Mouse (Mus musculus): ENCODE results near the gene Klk14. TPM values are rescaled to one million over a fixed set of nuclear protein-coding genes. Genes with fewer than 3 reads are reported as not detected.
"Not testable (repeated sequence)": the region's sequence is repeated elsewhere in the genome, so short reads cannot be mapped to it uniquely, and the experiment has no call there.

The Klk14 gene
- polyA plus RNA-seq (2015; fragmentation: Nextera tagmentation; extraction: Ambion mirVana), result not detected in 2 replicates

DNA sequence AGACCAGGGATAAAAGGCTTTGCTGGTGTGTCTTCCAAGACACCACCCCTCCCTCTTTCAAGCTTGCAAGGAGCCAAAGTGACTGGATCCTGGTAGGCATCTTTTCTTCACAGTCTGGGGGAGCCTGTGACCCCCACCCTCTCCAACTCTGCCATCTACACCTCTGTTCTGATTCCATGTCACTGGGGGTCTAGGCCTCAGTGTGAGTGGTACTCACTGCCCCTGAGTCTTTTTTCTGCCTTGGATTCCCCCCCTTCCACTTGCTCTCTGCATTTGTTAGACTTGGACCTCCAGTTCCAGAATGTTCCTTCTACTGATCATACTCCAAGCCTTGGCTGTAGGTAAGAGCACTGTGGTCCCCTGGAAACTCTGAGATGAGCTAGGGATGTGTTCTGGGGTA, at the start of gene Klk14:
TSS of gene Klk14 (plus strand) at position 301 of the 400 bp plus-strand sequence.
- no peaks in the 10 kb centered on the region for H3K9me3 ChIP-seq (ENCODE audit: low read length)
- no peaks in the 10 kb centered on the region for H3K27me3 ChIP-seq (ENCODE audit: insufficient read depth, low read length)
- no peak within 1 kb of the TSS for H3K27ac ChIP-seq (ENCODE audit: low read length)
- no peaks in the 10 kb centered on the region for H3K4me1 ChIP-seq (ENCODE audit: insufficient read depth, low read length)
- no peaks in the 10 kb centered on the region for H3K36me3 ChIP-seq (ENCODE audit: insufficient read depth, low read length)
- H3K4me3 ChIP-seq (ENCODE audit: low read length), result no peak within 1 kb of the TSS
- H3K4me2 ChIP-seq (replicated peaks; ENCODE audit: low read depth, low read length), result no peak within 1 kb of the TSS
- no peak within 1 kb of the TSS for H3K9ac ChIP-seq (replicated peaks; ENCODE audit: low read length)
- no peak for ATAC-seq (ENCODE audit: low FRiP score, low TSS enrichment)

DNA sequence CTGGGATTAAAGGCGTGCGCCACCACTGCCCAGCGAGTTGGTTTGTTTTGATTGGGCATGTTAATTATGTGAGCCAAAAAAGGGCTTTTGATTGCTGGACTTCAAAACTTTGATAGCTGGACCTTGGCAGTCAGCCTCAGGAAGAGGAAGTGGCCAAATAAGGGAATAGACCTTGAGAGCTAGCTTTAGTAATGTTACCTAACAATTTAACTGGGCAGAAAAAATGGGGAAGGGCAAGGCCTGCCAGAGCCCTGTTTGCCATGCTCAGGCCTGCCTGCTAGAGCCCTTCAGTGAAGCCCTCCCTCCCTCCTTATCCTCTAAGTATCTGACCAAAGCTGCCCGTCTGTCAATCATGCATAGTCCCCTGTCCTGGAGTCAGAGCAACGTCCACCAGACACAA, 47.6 kb upstream of the Klk14 start:
- Histone ChIP-seq H3K9ac (replicated peaks; ENCODE audit: low read length) (no peak overlapping the region), H3K27ac (ENCODE audit: low read length) (no peak overlapping the region), H3K4me3 (ENCODE audit: low read length) (no peak overlapping the region), H3K4me2 (replicated peaks; ENCODE audit: low read depth, low read length) (no peak overlapping the region), H3K4me1 (ENCODE audit: insufficient read depth, low read length) (no peaks in the 10 kb centered on the region), H3K27me3 (ENCODE audit: insufficient read depth, low read length) (no peaks in the 10 kb centered on the region), H3K9me3 (ENCODE audit: low read length) (no peaks in the 10 kb centered on the region), H3K36me3 (ENCODE audit: insufficient read depth, low read length) (no peaks in the 10 kb centered on the region)
- ATAC-seq (ENCODE audit: low FRiP score, low TSS enrichment), result no peak
- 82% methylated on average over 5 of the region's 5 CpGs for WGBS

DNA sequence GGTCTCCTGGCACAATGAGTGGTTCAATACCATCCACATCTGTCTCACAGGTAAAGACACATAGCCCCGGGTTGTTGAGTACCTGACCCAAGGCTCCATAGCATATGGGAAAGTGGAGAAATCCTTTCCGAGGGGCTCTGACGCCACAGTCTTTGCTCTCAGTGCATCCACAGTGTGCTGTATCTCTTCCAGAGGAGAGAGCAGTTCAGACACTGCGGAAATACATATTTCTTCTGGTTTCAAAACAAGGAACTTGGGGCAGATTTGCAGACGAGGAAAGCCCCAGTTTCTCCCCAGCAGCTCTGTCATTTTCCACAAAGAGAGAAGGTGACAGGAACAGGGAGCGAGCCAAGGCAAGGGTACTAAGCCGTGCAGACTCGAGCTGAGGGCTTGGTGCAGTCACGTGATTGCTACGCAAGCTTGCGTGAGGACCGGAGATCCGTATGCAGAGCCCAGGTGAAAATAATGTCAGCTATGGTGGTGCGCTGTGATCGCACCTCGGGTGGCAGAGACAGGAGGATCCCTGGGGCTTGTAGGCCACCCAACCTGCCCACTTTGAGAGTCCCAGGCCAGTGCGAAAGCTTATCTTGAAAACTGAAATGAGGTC, 47.1 kb upstream of the Klk14 start:
- H3K27me3 ChIP-seq (ENCODE audit: insufficient read depth, low read length), result no peaks in the 10 kb centered on the region
- H3K36me3 ChIP-seq (ENCODE audit: insufficient read depth, low read length), result no peaks in the 10 kb centered on the region
- no peak overlapping the region for H3K9ac ChIP-seq (replicated peaks; ENCODE audit: low read length)
- H3K27ac ChIP-seq (ENCODE audit: low read length), result no peak overlapping the region
- 85% methylated on average over 17 of the region's 17 CpGs for WGBS
- no peaks in the 10 kb centered on the region for H3K4me1 ChIP-seq (ENCODE audit: insufficient read depth, low read length)
- no peak for ATAC-seq (ENCODE audit: low FRiP score, low TSS enrichment)
- H3K4me2 ChIP-seq (replicated peaks; ENCODE audit: low read depth, low read length), result no peak overlapping the region
- no peak overlapping the region for H3K4me3 ChIP-seq (ENCODE audit: low read length)
- no peaks in the 10 kb centered on the region for H3K9me3 ChIP-seq (ENCODE audit: low read length)

DNA sequence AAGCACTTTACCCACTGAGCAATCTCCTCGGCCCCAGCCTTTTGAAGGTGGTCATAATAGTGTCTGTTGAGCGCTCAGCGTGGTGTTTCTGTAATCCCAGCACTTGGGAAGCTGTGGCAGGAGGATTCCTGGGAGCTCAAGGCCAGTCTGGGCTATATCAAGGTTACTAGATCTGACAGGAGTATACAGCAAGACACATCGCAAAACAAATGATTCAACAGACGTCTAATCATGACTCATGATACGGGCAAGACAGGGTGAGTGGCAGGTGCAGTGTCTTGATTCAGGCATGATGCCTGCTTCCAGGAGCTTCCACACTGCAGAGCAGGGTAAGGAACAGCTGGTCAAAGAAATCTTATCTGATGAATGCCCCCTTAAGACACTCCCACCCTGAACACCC, 37.5 kb upstream of the Klk14 start:
- no peak overlapping the region for H3K27ac ChIP-seq (ENCODE audit: low read length)
- H3K27me3 ChIP-seq (ENCODE audit: insufficient read depth, low read length), result no peaks in the 10 kb centered on the region
- no peak overlapping the region for H3K4me3 ChIP-seq (ENCODE audit: low read length)
- no peak for ATAC-seq (ENCODE audit: low FRiP score, low TSS enrichment)
- H3K9ac ChIP-seq (replicated peaks; ENCODE audit: low read length), result no peak overlapping the region
- H3K36me3 ChIP-seq (ENCODE audit: insufficient read depth, low read length), result no peaks in the 10 kb centered on the region
- WGBS, result 85% methylated on average over 6 of the region's 6 CpGs
- H3K4me2 ChIP-seq (replicated peaks; ENCODE audit: low read depth, low read length), result no peak overlapping the region
- no peaks in the 10 kb centered on the region for H3K4me1 ChIP-seq (ENCODE audit: insufficient read depth, low read length)
- H3K9me3 ChIP-seq (ENCODE audit: low read length), result no peaks in the 10 kb centered on the region

DNA sequence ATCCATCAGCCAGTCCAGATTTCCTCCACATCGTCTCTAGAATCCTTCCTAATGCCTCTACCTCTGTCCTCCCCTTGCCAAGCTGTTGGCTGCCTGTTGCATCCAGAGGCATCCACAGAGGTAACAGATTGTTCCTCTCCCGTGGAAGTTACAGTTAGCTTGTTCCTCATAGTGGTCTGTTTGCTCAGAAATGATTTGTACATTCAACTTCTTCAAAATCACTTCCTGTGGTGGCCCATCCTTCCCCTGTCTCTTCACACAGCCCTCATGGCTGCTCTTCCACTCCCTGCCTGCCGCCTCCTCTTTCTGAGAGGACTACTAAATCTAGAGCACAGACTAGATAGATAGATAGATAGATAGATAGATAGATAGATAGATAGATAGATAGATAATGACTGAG, 35.7 kb upstream of the Klk14 start:
- H3K27ac ChIP-seq (ENCODE audit: low read length), result no peak overlapping the region
- H3K27me3 ChIP-seq (ENCODE audit: insufficient read depth, low read length), result no peaks in the 10 kb centered on the region
- no peaks in the 10 kb centered on the region for H3K9me3 ChIP-seq (ENCODE audit: low read length)
- H3K4me3 ChIP-seq (ENCODE audit: low read length), result no peak overlapping the region
- no peak overlapping the region for H3K4me2 ChIP-seq (replicated peaks; ENCODE audit: low read depth, low read length)
- WGBS, result 85% methylated on average over 3 of the region's 3 CpGs
- H3K4me1 ChIP-seq (ENCODE audit: insufficient read depth, low read length), result no peaks in the 10 kb centered on the region
- H3K9ac ChIP-seq (replicated peaks; ENCODE audit: low read length), result no peak overlapping the region
- ATAC-seq (ENCODE audit: low FRiP score, low TSS enrichment), result no peak
- H3K36me3 ChIP-seq (ENCODE audit: insufficient read depth, low read length), result no peaks in the 10 kb centered on the region

DNA sequence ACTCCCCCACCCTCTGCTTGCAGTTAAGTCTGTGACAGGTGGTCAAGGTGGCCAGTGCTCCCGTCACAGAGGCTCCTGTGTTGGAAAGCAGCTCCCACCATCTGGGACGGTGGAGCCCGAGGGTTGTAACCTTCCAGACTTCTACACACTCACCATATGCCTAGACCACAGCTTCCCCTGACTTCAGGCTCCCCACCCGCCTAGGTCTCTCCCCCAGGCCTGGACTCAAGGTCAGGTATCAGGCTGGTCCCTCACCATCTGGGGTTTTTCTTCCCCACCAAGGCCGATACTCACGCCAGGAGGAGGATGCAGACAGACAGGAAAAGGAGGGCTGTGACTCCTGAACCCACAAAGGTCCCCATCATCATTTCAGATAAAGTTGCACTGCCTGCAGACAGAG, 34.0 kb upstream of the Klk14 start:
- H3K27me3 ChIP-seq (ENCODE audit: insufficient read depth, low read length), result no peaks in the 10 kb centered on the region
- no peaks in the 10 kb centered on the region for H3K9me3 ChIP-seq (ENCODE audit: low read length)
- 39% methylated on average over 6 of the region's 6 CpGs for WGBS
- H3K36me3 ChIP-seq (ENCODE audit: insufficient read depth, low read length), result no peaks in the 10 kb centered on the region
- H3K9ac ChIP-seq (replicated peaks; ENCODE audit: low read length), result no peak overlapping the region
- H3K4me1 ChIP-seq (ENCODE audit: insufficient read depth, low read length), result no peaks in the 10 kb centered on the region
- no peak for ATAC-seq (ENCODE audit: low FRiP score, low TSS enrichment)
- no peak overlapping the region for H3K4me3 ChIP-seq (ENCODE audit: low read length)
- H3K4me2 ChIP-seq (replicated peaks; ENCODE audit: low read depth, low read length), result no peak overlapping the region
- no peak overlapping the region for H3K27ac ChIP-seq (ENCODE audit: low read length)

DNA sequence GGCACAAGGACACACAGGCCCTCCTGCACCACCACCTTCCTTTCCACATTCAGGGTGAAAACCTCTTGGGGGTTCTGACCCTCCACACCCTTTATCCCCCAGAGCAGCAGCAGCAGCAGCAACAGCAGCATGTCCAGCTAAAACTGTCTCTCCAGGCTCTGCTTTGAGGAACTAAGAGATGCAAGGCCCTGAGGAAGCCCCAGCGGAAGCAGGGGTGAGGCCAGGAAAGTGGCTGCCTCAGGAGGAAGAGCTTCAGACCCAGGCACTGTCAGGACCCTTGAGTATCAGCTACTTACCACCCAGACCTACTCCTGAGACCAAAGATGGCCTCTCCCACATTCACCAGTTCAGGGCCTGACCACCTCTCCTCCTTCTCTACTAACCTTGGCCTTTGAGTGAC, 30.2 kb upstream of the Klk14 start, which contains the start of gene Siglece:
TSS of gene Siglece (minus strand) at position 160 of the 400 bp plus-strand sequence.
- WGBS, result 65% methylated on average over 1 of the region's 1 CpGs
- H3K27ac ChIP-seq (ENCODE audit: low read length), result no peak within 1 kb of the TSS
- H3K9ac ChIP-seq (replicated peaks; ENCODE audit: low read length), result no peak within 1 kb of the TSS
- H3K27me3 ChIP-seq (ENCODE audit: insufficient read depth, low read length), result no peaks in the 10 kb centered on the region
- ATAC-seq (ENCODE audit: low FRiP score, low TSS enrichment), result no peak
- H3K4me1 ChIP-seq (ENCODE audit: insufficient read depth, low read length), result no peaks in the 10 kb centered on the region
- no peaks in the 10 kb centered on the region for H3K36me3 ChIP-seq (ENCODE audit: insufficient read depth, low read length)
- H3K9me3 ChIP-seq (ENCODE audit: low read length), result no peaks in the 10 kb centered on the region
- H3K4me3 ChIP-seq (ENCODE audit: low read length), result no peak within 1 kb of the TSS
- H3K4me2 ChIP-seq (replicated peaks; ENCODE audit: low read depth, low read length), result no peak within 1 kb of the TSS

DNA sequence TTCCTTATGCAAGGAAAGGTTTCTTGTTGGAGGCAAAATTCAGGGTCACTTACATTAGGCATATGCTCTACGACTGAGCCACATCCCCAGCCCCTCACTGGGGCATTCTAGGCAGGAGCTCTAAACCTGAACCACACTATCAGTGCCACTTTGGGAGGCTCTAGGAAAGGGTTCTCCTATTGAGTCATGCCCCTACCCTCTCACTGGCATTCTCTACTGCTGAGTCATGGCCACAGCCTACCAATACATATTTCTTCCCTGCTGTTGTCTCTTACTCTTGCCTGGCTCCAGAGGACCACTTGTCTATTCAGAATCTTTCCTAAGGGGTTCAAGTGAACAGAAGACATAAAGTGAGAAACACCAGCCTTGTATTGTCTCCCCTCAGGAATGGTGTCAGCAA, 27.4 kb upstream of the Klk14 start:
- Histone ChIP-seq H3K4me2 (replicated peaks; ENCODE audit: low read depth, low read length) (no peak overlapping the region), H3K27me3 (ENCODE audit: insufficient read depth, low read length) (no peaks in the 10 kb centered on the region), H3K4me1 (ENCODE audit: insufficient read depth, low read length) (no peaks in the 10 kb centered on the region), H3K9me3 (ENCODE audit: low read length) (no peaks in the 10 kb centered on the region), H3K27ac (ENCODE audit: low read length) (no peak overlapping the region), H3K9ac (replicated peaks; ENCODE audit: low read length) (no peak overlapping the region), H3K4me3 (ENCODE audit: low read length) (no peak overlapping the region), H3K36me3 (ENCODE audit: insufficient read depth, low read length) (no peaks in the 10 kb centered on the region)
- WGBS, result 91% methylated on average over 1 of the region's 1 CpGs
- ATAC-seq (ENCODE audit: low FRiP score, low TSS enrichment), result no peak

DNA sequence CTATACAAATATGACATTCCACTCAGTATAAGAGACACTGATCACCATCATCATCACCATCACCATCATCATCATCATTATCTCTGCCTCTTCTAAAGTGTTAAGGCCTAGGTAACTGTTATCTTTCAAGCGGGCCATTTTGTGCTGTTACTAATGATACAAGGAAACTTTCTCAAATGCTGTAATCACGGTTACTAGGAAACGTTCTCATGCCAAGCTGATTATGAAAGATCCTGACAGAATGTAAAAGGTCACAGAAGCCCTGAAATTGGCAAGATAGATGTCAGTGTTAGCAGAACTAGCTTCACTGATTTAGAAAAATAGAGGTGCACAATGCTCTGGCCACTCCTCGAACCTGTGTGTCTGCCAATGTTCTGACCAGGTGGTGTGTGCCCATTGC, 23.0 kb upstream of the Klk14 start:
- not testable (repeated sequence) for H3K36me3 ChIP-seq (ENCODE audit: insufficient read depth, low read length); H3K9me3 ChIP-seq (ENCODE audit: low read length); H3K4me2 ChIP-seq (replicated peaks; ENCODE audit: low read depth, low read length); H3K4me3 ChIP-seq (ENCODE audit: low read length); H3K4me1 ChIP-seq (ENCODE audit: insufficient read depth, low read length); H3K27ac ChIP-seq (ENCODE audit: low read length); ATAC-seq (ENCODE audit: low FRiP score, low TSS enrichment); H3K27me3 ChIP-seq (ENCODE audit: insufficient read depth, low read length); H3K9ac ChIP-seq (replicated peaks; ENCODE audit: low read length)
- WGBS, result 88% methylated on average over 4 of the region's 4 CpGs

DNA sequence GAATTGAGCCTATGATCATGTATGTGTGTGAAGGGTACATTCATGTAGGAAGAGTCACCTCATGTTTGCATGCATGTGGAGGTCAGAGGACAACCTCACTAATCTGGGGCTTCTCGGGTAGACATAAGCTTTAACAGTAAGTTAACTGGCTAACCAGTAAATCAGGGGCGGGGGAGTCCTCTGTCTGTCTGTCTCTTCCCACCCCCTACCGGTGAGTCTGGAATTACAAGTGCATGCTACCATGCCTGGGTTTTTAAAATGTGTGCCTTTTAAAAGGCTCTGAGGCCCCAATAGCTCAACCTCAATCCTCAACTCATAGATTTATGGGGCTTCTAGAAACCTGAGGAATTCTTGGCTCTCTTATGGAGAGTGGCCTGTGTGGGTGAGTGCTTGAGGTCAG, 21.6 kb upstream of the Klk14 start:
- Histone ChIP-seq H3K27ac (ENCODE audit: low read length) (no peak overlapping the region), H3K4me2 (replicated peaks; ENCODE audit: low read depth, low read length) (no peak overlapping the region), H3K4me1 (ENCODE audit: insufficient read depth, low read length) (peaks cover 8% of the 10 kb centered on the region), H3K27me3 (ENCODE audit: insufficient read depth, low read length) (no peaks in the 10 kb centered on the region), H3K36me3 (ENCODE audit: insufficient read depth, low read length) (no peaks in the 10 kb centered on the region), H3K9ac (replicated peaks; ENCODE audit: low read length) (no peak overlapping the region), H3K4me3 (ENCODE audit: low read length) (no peak overlapping the region), H3K9me3 (ENCODE audit: low read length) (no peaks in the 10 kb centered on the region)
- 16% methylated on average over 3 of the region's 3 CpGs for WGBS
- ATAC-seq (ENCODE audit: low FRiP score, low TSS enrichment), result no peak
